Mouse (Mus musculus): ENCODE data around the gene Npas1.

Gene Npas1

GRCm38 (mm10) chr7:16418713-16419112 is 58.8 kb downstream of the Npas1 start:
- DNase-seq (ENCODE audit: low spot score in 2 of 2), result no peak

DNA sequence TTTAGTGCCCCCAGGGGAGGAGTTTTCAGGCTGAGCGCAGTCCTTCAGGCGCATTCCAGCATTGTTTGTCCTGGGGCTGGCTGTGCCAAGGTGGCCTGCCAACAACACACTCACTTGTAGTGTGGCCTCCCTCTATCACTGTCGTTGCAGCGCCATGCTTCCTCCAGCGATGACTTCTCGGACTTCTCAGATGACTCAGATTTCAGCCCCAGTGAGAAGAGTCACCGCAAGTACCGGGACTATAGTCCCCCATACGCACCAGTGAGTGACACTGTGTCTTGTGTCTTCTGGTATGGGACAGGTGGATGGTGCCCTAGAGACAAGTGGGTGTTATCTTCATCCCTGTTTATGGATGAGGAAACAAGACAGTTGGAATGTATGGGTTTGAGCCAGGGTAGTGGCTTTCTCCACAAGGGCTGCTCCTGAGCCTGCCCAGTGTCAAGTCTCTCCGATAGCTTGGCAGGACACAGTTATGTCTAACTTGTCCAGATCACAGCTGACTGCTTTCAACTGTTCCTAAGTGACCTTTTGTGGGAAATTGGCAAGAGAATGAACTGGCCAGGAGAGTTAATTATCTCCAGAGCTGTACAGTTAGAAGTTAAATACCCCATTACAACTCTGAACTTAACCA is 60.3 kb downstream of the Npas1 start:
- no peak for DNase-seq (ENCODE audit: low spot score in 2 of 2)

GRCm38 (mm10) chr7:16415426-16415825 is 62.1 kb downstream of the Npas1 start:
- no peak for DNase-seq (ENCODE audit: low spot score in 2 of 2)

DNA sequence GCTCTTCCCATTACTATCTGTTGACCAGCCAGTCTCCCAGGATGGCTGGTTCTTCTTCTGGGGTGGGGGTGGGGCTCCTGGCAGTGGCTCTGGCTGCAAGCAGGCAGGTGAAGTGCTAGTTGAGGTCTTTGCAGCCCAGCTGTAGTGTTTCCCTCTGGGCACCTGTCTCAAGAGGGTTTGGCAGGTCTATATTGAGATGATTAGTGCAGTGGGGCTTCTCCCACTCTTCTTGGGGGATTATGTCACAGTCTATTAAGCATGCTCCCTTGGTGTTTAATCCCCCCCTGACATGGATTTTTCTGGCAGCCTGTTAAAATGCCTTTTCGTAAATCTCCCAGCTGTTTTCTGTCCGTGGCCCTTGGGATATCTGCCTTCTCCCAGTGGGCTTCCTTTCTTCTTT is 64.6 kb downstream of the Npas1 start:
- DNase-seq (ENCODE audit: low spot score in 2 of 2), result no peak

DNA sequence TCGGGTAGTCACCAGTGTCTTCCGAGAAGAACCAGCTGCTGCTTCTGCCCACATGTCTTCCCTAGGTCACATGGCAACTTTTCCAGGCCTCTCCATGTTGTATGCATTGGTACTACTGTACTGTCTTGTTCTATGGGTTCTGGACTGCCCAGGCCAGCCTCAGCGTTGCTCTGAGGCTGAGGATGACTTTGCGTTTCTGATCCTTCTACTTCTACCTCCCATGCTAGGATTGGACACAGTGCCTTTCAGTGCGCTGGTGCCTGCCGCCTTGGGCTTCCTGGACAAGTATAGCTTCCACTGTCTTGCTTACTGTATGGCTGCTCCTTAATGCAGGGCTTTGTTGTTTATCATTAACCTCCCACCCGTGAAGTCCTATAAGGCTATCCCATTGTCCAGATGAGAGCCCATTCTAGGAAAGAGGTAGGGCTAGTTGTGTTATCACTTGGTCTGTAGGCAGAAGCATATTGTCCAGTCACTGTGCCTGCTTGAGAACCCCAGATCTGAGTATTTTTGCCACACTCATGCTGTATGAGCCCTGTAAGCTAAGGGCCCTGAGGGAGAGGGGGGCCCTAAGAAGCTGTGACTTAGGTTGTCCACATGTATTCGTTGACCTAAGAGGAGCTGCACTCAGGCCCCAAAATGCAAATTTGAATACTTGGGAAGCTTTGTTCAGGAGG is 65.2 kb downstream of the Npas1 start:
- DNase-seq (ENCODE audit: low spot score in 2 of 2), result no peak

GRCm38 (mm10) chr7:16411100-16411499 is 66.4 kb downstream of the Npas1 start:
- DNase-seq (ENCODE audit: low spot score in 2 of 2), result no peak

GRCm38 (mm10) chr7:16406978-16407377 is 70.5 kb downstream of the Npas1 start:
- DNase-seq (ENCODE audit: low spot score in 2 of 2), result no peak
